Mouse (Mus musculus) left cerebral cortex, adult 18-20 months (tissue): ENCODE results near the gene Ikzf4. TPM values are rescaled to one million over a fixed set of nuclear protein-coding genes. Genes with fewer than 3 reads are reported as not detected.

Source experiments
- microRNA-seq, 2 experiments: library from miRNA; unstranded; fragments of <30 nt; microRNA quantifications; one replicate each; pipeline ENCODE4 v1.2.0; 2021
- total RNA-seq, 2 experiments: library from RNA; stranded (reverse); gene quantifications; 2 replicates each; pipeline ENCODE4 v1.2.3; 2021

Gene Ikzf4
- total RNA-seq, 2 experiments from 2014 or later: 12.8 to 17.6 TPM

Small RNA genes within 50 kb of the gene (microRNA-seq; reads per million reads assigned to microRNA genes)
- 0 reads per million in 2 experiments for gene Mir6917

Other genes starting within 250 kb of the Ikzf4 start
- not detected for gene Slc39a5, start 244.8 kb downstream of the Ikzf4 start, total RNA-seq
- gene Nabp2, start 234.5 kb downstream of the Ikzf4 start, total RNA-seq: 10 to 100 TPM; 81.2 to 85.5 TPM
- 10 to 100 TPM; 78.9 to 81.5 TPM for gene Rnf41, start 234.3 kb downstream of the Ikzf4 start, total RNA-seq
- 100 to 1,000 TPM; 265 to 267 TPM for gene Smarcc2, start 186.7 kb downstream of the Ikzf4 start, total RNA-seq
- 100 to 1,000 TPM; 576 to 616 TPM for gene Myl6, start 151.8 kb downstream of the Ikzf4 start, total RNA-seq
- 10 to 100 TPM; 31.5 to 34.9 TPM for gene Myl6b, start 147.3 kb downstream of the Ikzf4 start, total RNA-seq
- gene Esyt1, start 120.1 kb downstream of the Ikzf4 start, total RNA-seq: 10 to 100 TPM; 13.1 to 13.2 TPM
- gene Zc3h10, start 98.2 kb downstream of the Ikzf4 start, total RNA-seq: 10 to 100 TPM; 15.9 to 20.7 TPM
- 1,000 to 10,000 TPM; 1,493 to 1,582 TPM for gene Rpl41, start 96.7 kb downstream of the Ikzf4 start, total RNA-seq
- gene Pa2g4, start 80.0 kb downstream of the Ikzf4 start, total RNA-seq: 10 to 100 TPM; 58.3 TPM
- gene Erbb3, start 56.3 kb downstream of the Ikzf4 start, total RNA-seq: 1 to 10 TPM; 5.1 to 5.2 TPM
- 100 to 1,000 TPM; 232 to 257 TPM for gene Rps26, start 19.2 kb downstream of the Ikzf4 start, total RNA-seq
- 10 to 100 TPM; 12.2 to 12.4 TPM for gene Suox, start 28.1 kb upstream of the Ikzf4 start, total RNA-seq
- gene Rab5b, start 50.3 kb upstream of the Ikzf4 start, total RNA-seq: 100 to 1,000 TPM; 131 to 136 TPM
- gene Pmel, start 58.2 kb upstream of the Ikzf4 start, total RNA-seq: under 1 TPM; 0.54 to 0.88 TPM
- gene Cdk2, start 59.0 kb upstream of the Ikzf4 start, total RNA-seq: 1 to 10 TPM; 1.4 to 2.6 TPM
- gene Dgka, start 98.9 kb upstream of the Ikzf4 start, total RNA-seq: 1 to 10 TPM; 8.2 to 8.5 TPM
- 10 to 100 TPM; 25.0 to 25.7 TPM for gene Pym1, start 101.9 kb upstream of the Ikzf4 start, total RNA-seq
- gene Mmp19, start 144.9 kb upstream of the Ikzf4 start, total RNA-seq: under 1 TPM; 0.63 to 0.66 TPM
- 10 to 100 TPM; 64.6 to 67.0 TPM for gene Dnajc14, start 158.1 kb upstream of the Ikzf4 start, total RNA-seq
- 1 to 10 TPM; 6.9 to 7.1 TPM for gene Tmem198b, start 158.4 kb upstream of the Ikzf4 start, total RNA-seq
- 10 to 100 TPM; 39.5 to 39.6 TPM for gene Sarnp, start 171.3 kb upstream of the Ikzf4 start, total RNA-seq
- 1 to 10 TPM; 8.0 to 8.6 TPM for gene Ormdl2, start 175.7 kb upstream of the Ikzf4 start, total RNA-seq
- gene Gdf11, start 245.7 kb upstream of the Ikzf4 start, total RNA-seq: 10 to 100 TPM; 12.5 to 15.2 TPM